ENCODE assay signal across 16 mouse cellular contexts in genomic region chr13:41803656-41804265, GRCm38 (mm10). TPM values are rescaled to one million over a fixed set of nuclear protein-coding genes. Genes with fewer than 3 reads are reported as not detected.
A peak's percentile ranks its signal among the peaks of the same experiment; 100 is the strongest.
DNase-seq lines count a peak whose midpoint lies in the region; ATAC-seq and TF ChIP-seq lines count a peak whose summit lies in the region.
"Had no signal": no experiment of that assay in that cellular context is flagged by ENCODE, and none has a peak within 500 bp of the region (broad histone marks: within the 10 kb centered on the region; RNA-seq: fewer than 3 reads in every experiment).

No protein-coding gene starts in this region.

- H3K4me3 ChIP-seq in CH12.LX (replicated peaks in 1 of 3; ENCODE audit: low read depth in 2 of 3, low read length in 2 of 3, poor library complexity in 1 of 3), result no peak overlapping the region
- H3K4me3 ChIP-seq: erythroblast, embryonic 14.5 days; hindbrain, embryonic 13.5 days; neural tube, embryonic 13.5 days had no signal

- H3K27ac ChIP-seq in CH12.LX (ENCODE audit: insufficient read depth, low read depth), result peak overlapping the region; percentile 44; the same call in 1 of the 2 replicates
- H3K27ac ChIP-seq: hindbrain, embryonic 13.5 days; neural tube, embryonic 13.5 days had no signal

- no peak for TF ChIP-seq CTCF in CH12.LX (conservative IDR thresholded peaks at IDR 0.05 in 1 of 2, IDR thresholded peaks at IDR 0.05 in 1 of 2; ENCODE audit: low read depth in 2 of 2, low read length in 2 of 2)

- H3K79me2 ChIP-seq in CH12.LX (replicated peaks; ENCODE audit: control insufficient read depth, extremely low read depth, insufficient read depth, poor library complexity, severe bottlenecking), result no peaks in the 10 kb centered on the region

- TF ChIP-seq RAD21 in CH12.LX (IDR thresholded peaks at IDR 0.05; ENCODE audit: low read depth, low read length), result no peak

- no peak for TF ChIP-seq POLR2A in CH12.LX (IDR thresholded peaks at IDR 0.05; ENCODE audit: low read depth, low read length)

- H3K36me3 ChIP-seq in CH12.LX (replicated peaks in 1 of 2; ENCODE audit: control insufficient read depth in 1 of 2, insufficient read depth in 1 of 2, low read length in 1 of 2), result no peaks in the 10 kb centered on the region
- no peaks in the 10 kb centered on the region for H3K36me3 ChIP-seq in splenic B cell, adult 2 months (ENCODE audit: control insufficient read depth, insufficient read depth, low read length, poor library complexity, severe bottlenecking)
- H3K36me3 ChIP-seq: hindbrain, embryonic 13.5 days; neural tube, embryonic 13.5 days had no signal

- H3K4me1 ChIP-seq in CH12.LX (ENCODE audit: control insufficient read depth in 1 of 2, insufficient read depth in 2 of 2), result peaks cover 9 to 60% of the 10 kb centered on the region in 2 experiments; a peak in 3 of 4 replicates

- peak; percentile 53 for ATAC-seq in granulocyte monocyte progenitor cell, adult 5-6 weeks (replicated peaks; ENCODE audit: poor library complexity, severe bottlenecking)

- dilution Hi-C loops in CH12.LX (cut with MboI; ENCODE audit: extremely low pct_ligation_motif_present, extremely low pct_unique_long_range_greater_than_20kb, low sequenced_read_pairs), result no loop called here

- no peaks in the 10 kb centered on the region for H3K27me3 ChIP-seq in CH12.LX (replicated peaks)
- no peaks in the 10 kb centered on the region for H3K27me3 ChIP-seq in splenic B cell, adult 2 months (ENCODE audit: control insufficient read depth, insufficient read depth, low read length, poor library complexity, severe bottlenecking)
- H3K27me3 ChIP-seq: hindbrain, embryonic 13.5 days; neural tube, embryonic 13.5 days had no signal

- peaks cover 5% of the 10 kb centered on the region for H3K9me3 ChIP-seq in CH12.LX (replicated peaks; ENCODE audit: low read length)
- H3K9me3 ChIP-seq: hindbrain, embryonic 13.5 days; neural tube, embryonic 13.5 days had no signal

- peak; percentile 22 for DNase-seq in lung, postnatal 36 days
- no peak for DNase-seq in lung, postnatal 4 days
- DNase-seq in CH12.LX (ENCODE audit: extremely low read depth), result peak; percentile 87
- DNase-seq in splenic B cell, adult 2 months (ENCODE audit: low read depth, low spot score), result peak; percentile 89
- DNase-seq in cerebellum, postnatal 25 days, result no peak
- no peak for DNase-seq in kidney, adult 18-20 months
- DNase-seq: kidney, adult 2 months; layer of hippocampus, adult 9-11 months; lung, embryonic 14.5 days; midbrain, embryonic 14.5 days; right cerebral cortex, postnatal 14 days had no signal

- peak overlapping the region; percentile 25; the same call in 1 of the 2 replicates for H3K4me2 ChIP-seq in CH12.LX (ENCODE audit: insufficient read depth, low read depth, poor library complexity, severe bottlenecking)
- H3K4me2 ChIP-seq: hindbrain, embryonic 13.5 days; lung, embryonic 14.5 days; neural tube, embryonic 13.5 days had no signal

- H3K9ac ChIP-seq in CH12.LX (ENCODE audit: insufficient read depth, low read depth), result 0 out of 2 replicates have a peak overlapping the region, but pooled peaks have one; percentile 16
- H3K9ac ChIP-seq: hindbrain, embryonic 13.5 days; lung, embryonic 14.5 days; neural tube, embryonic 13.5 days had no signal

- in situ Hi-C loops in CH12.LX (cut with MboI; ENCODE audit: low pct_ligation_motif_present, low pct_unique_long_range_greater_than_20kb, low sequenced_read_pairs), result no loop called here

- peak; percentile 61; the same call in 1 of the 2 replicates for TF ChIP-seq EP300 in CH12.LX (IDR thresholded peaks at IDR 0.05; ENCODE audit: low read length)

TF ChIP-seq in CH12.LX, 34 proteins besides CTCF, POLR2A, EP300 and RAD21:
- no peak for TF ChIP-seq RCOR1 (conservative IDR thresholded peaks at IDR 0.05; ENCODE audit: low read depth, low read length)
- no peak for TF ChIP-seq TBP (conservative IDR thresholded peaks at IDR 0.05; ENCODE audit: low read depth, low read length)
- TF ChIP-seq JUND (conservative IDR thresholded peaks at IDR 0.05; ENCODE audit: low read depth, low read length), result peak; percentile 54; the same call in 1 of the 2 replicates
- peak; percentile 44; the same call in 1 of the 2 replicates for TF ChIP-seq TCF12 (IDR thresholded peaks at IDR 0.05; ENCODE audit: low read depth, low read length)
- no peak for TF ChIP-seq UBTF (IDR thresholded peaks at IDR 0.05; ENCODE audit: low read depth, low read length)
- TF ChIP-seq MYC (IDR thresholded peaks at IDR 0.05; ENCODE audit: low read depth, low read length), result peak; percentile 50; the same call in 1 of the 2 replicates
- peak; percentile 59; the same call in 1 of the 2 replicates for TF ChIP-seq MAX (IDR thresholded peaks at IDR 0.05; ENCODE audit: low read length)
- peak; percentile 88 for TF ChIP-seq ETS1 (conservative IDR thresholded peaks at IDR 0.05; ENCODE audit: low read depth, low read length)
- no peak; the same call in 1 of the 2 replicates for TF ChIP-seq IRF4 (IDR thresholded peaks at IDR 0.05; ENCODE audit: low read depth, low read length)
- TF ChIP-seq E2F4 (IDR thresholded peaks at IDR 0.05; ENCODE audit: insufficient replicate concordance, low read depth, low read length), result no peak
- no peak for TF ChIP-seq KAT2A (IDR thresholded peaks at IDR 0.05; ENCODE audit: insufficient replicate concordance, low read length)
- TF ChIP-seq NRF1 (IDR thresholded peaks at IDR 0.05; ENCODE audit: low read depth, low read length), result no peak
- TF ChIP-seq CHD1 (IDR thresholded peaks at IDR 0.05; ENCODE audit: low read depth, low read length), result no peak
- TF ChIP-seq MEF2A (IDR thresholded peaks at IDR 0.05; ENCODE audit: borderline replicate concordance, low read depth, low read length), result peak; percentile 88
- no peak for TF ChIP-seq ZMIZ1 (IDR thresholded peaks at IDR 0.05; ENCODE audit: low read depth, low read length)
- TF ChIP-seq ELF1 (IDR thresholded peaks at IDR 0.05; ENCODE audit: low read depth, low read length), result no peak
- TF ChIP-seq ZKSCAN1 (IDR thresholded peaks at IDR 0.05; ENCODE audit: borderline replicate concordance, low read depth, low read length), result peak; percentile 91
- no peak for TF ChIP-seq ZNF384 (IDR thresholded peaks at IDR 0.05; ENCODE audit: low read depth, low read length)
- TF ChIP-seq ZC3H11A (IDR thresholded peaks at IDR 0.05; ENCODE audit: low read depth, low read length), result no peak
- TF ChIP-seq MAFK (IDR thresholded peaks at IDR 0.05; ENCODE audit: insufficient replicate concordance, low read length), result 0 out of 2 replicates have a peak, but pooled peaks have one; percentile 19
- peak; percentile 83 for TF ChIP-seq JUN (IDR thresholded peaks at IDR 0.05; ENCODE audit: insufficient read depth, low read depth, low read length)
- TF ChIP-seq GABPA (IDR thresholded peaks at IDR 0.05; ENCODE audit: insufficient replicate concordance, low read depth, low read length), result no peak
- TF ChIP-seq BHLHE40 (IDR thresholded peaks at IDR 0.05; ENCODE audit: low read depth, low read length), result peak; percentile 78
- no peak for TF ChIP-seq POLR2AphosphoS2 (IDR thresholded peaks at IDR 0.05; ENCODE audit: low read depth, low read length)
- TF ChIP-seq PAX5 (IDR thresholded peaks at IDR 0.05; ENCODE audit: low read length), result no peak
- 0 out of 2 replicates have a peak, but pooled peaks have one; percentile 15 for TF ChIP-seq CHD2 (IDR thresholded peaks at IDR 0.05; ENCODE audit: low read length)
- TF ChIP-seq USF1 (IDR thresholded peaks at IDR 0.05; ENCODE audit: low read depth, low read length), result no peak
- peak; percentile 69 for TF ChIP-seq SIN3A (IDR thresholded peaks at IDR 0.05; ENCODE audit: low read length)
- no peak for TF ChIP-seq MAZ (IDR thresholded peaks at IDR 0.05; ENCODE audit: low read depth, low read length)
- TF ChIP-seq NELFE (IDR thresholded peaks at IDR 0.05; ENCODE audit: low read depth, low read length), result no peak
- TF ChIP-seq USF2 (conservative IDR thresholded peaks at IDR 0.05; ENCODE audit: low read depth, low read length), result no peak
- TF ChIP-seq HCFC1 (IDR thresholded peaks at IDR 0.05; ENCODE audit: low read depth, low read length), result no peak
- TF ChIP-seq MXI1 (IDR thresholded peaks at IDR 0.05; ENCODE audit: low read depth, low read length), result 0 out of 2 replicates have a peak, but pooled peaks have one; percentile 23
- TF ChIP-seq SMC3 (IDR thresholded peaks at IDR 0.05; ENCODE audit: low read depth, low read length), result peak; percentile 9; the same call in 1 of the 2 replicates

RNA-seq across cellular contexts. Expression of gene Adtrp, which starts 43.7 kb away (rescaled TPM):
- total RNA-seq in CH12.LX (2012; rRNA removed), result 37.1 and 39.2 TPM in 2 replicates
- total RNA-seq in CH12.LX (2014; rRNA removed), result 2.4 and 4.2 TPM in 2 replicates
- 6.1 and 7.2 TPM in 2 replicates for polyA plus RNA-seq in CH12.LX (2012; ENCODE audit: insufficient read length, low read depth)
- not detected in 2 replicates for total RNA-seq in granulocyte monocyte progenitor cell, adult 5-6 weeks (2014; fragmentation: Nextera tagmentation)
- total RNA-seq in granulocyte monocyte progenitor cell, adult 5-6 weeks (2017), result 2.2 TPM in 1 of 2 replicates, not detected in the other
- polyA plus RNA-seq: erythroblast, embryonic 14.5 days; limb, embryonic 11.5 days; lung, embryonic 14.5 days; midbrain, embryonic 14.5 days had no signal

Comparison
In these comparisons a context has a peak if more than half of its experiments do, and no peak if none do; other contexts are left out.
1. DNase-seq: peak in lung, postnatal 36 days (single experiment), CH12.LX (single experiment) and splenic B cell, adult 2 months (single experiment); none in lung, postnatal 4 days (0 of 2), cerebellum, postnatal 25 days (0 of 2) and kidney, adult 18-20 months (single experiment).